Mouse (Mus musculus): Measurements from ENCODE around the gene Zfp335.
"Not testable (repeated sequence)": the region's sequence is repeated elsewhere in the genome, so short reads cannot be mapped to it uniquely, and the experiment has no call there.

Zfp335 gene

DNA sequence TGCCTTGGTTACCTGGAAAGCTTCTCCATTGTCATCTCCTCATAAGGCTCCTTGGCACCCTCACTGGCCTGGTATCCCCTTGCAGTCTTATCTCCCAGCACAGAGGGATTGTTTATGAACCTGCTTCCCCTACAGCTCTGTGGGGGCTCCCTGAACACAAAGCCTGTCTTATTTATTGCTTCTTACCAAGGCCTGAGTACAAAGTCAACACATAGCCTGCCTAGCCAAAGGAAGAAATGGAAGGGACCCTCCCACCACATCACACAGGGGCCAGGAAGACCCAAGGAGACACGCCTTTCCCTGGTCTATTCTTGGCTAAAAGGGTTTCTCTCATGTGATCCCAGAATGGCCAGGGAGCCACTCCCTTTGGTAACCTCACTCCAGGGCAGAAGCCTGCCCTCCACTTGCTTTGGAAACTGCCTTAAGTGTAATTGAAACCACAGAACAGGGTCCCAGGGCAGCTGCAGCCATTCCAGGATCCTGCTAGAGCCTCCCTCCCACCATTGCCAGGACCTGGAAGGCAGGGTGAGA lies 37.3 kb downstream of the Zfp335 start:
- no peak for ATAC-seq (ENCODE audit: insufficient number of reproducible peaks, low FRiP score, low TSS enrichment)

DNA sequence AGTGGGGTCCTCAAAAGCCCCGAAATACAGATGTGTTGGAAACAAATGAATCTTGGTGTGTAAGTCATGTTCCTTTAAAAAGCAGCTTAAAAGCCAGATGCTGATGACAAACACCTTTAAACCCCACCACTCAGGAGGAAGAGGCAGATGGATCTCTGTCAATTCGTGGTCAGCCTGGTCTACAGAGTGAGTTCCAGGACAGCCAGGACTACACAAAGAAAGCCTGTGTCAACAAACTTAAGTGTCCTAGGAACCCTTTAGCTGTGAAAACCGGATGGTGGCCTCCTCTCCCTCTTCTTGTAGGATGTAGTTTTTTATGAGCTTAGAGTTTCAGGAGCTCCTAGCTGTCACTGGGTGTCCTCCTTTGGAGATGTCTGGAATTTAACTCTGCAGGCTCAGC lies 37.9 kb downstream of the Zfp335 start:
- no peak for ATAC-seq (ENCODE audit: insufficient number of reproducible peaks, low FRiP score, low TSS enrichment)

DNA sequence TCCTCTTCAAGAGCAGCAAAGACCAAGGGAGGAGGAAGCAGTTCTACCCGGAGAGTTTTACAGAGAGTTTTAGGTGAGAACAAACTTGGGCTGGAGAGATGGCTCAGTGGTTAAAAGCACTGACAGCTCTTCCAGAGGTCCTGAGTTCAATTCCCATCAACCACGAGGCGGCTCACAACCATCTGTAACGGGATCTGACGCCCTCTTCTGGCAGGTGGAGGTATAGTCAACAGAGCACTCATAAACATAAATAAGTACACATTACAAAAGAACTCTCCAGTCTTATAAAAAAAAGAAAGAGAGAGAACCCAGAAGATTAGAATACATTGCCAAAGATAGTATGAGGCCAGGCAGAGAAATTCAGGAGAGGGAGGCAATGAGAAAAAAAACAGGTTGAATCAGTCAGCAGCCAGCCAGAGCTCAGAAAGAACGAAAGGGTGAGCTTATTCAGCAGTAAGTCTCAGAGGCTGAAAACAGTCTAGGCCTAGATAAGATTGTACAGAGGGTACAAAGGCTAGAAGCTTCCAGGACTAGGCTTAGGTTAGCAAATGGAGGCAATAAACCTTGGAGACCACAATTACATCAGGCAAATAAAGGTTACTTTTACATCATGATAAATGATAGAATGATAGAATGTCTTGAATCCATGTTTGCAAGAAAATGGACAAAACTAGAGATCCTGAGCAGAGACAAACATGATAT lies 39.8 kb downstream of the Zfp335 start:
- no peak for ATAC-seq (ENCODE audit: insufficient number of reproducible peaks, low FRiP score, low TSS enrichment)

DNA sequence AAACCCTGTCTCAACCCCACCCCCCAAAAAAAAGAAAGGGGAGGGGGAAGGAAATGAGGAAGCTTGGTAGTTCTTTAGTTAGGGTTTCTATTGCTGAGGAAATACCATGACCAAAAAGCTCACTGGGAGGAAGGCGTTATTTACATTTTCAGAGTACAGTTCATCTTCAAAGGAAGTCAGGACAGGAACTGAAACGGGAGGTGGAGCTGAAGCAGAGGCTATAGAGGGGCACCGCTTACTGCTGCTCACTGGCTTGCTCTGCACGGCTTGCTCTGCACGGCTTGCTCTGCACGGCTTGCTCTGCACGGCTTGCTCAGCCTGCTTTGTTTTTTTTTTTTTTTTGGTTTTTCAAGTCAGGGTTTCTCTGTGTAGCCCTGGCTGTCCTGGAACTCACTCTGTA lies 43.1 kb downstream of the Zfp335 start:
- no peak for ATAC-seq (ENCODE audit: insufficient number of reproducible peaks, low FRiP score, low TSS enrichment)

DNA sequence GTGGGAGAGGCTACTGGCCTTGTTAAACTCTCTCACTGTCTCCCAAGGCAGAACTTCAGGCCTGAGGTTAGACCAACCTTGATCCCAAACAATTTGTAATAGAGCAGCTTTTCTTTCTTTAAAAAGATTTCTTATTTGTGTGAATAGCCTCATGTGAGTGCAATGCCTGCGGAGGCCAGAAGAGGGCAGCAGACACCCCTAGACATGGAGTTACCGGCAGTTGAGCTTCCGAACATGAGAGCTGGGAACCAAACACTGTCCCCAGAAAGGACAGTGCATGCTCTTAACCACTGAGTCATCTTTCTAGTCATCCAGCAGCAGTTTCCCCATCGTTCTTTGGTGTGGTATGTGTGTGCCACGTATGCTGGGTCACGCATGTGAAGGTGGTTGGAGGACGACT lies 44.0 kb downstream of the Zfp335 start:
- no peak for ATAC-seq (ENCODE audit: insufficient number of reproducible peaks, low FRiP score, low TSS enrichment)

DNA sequence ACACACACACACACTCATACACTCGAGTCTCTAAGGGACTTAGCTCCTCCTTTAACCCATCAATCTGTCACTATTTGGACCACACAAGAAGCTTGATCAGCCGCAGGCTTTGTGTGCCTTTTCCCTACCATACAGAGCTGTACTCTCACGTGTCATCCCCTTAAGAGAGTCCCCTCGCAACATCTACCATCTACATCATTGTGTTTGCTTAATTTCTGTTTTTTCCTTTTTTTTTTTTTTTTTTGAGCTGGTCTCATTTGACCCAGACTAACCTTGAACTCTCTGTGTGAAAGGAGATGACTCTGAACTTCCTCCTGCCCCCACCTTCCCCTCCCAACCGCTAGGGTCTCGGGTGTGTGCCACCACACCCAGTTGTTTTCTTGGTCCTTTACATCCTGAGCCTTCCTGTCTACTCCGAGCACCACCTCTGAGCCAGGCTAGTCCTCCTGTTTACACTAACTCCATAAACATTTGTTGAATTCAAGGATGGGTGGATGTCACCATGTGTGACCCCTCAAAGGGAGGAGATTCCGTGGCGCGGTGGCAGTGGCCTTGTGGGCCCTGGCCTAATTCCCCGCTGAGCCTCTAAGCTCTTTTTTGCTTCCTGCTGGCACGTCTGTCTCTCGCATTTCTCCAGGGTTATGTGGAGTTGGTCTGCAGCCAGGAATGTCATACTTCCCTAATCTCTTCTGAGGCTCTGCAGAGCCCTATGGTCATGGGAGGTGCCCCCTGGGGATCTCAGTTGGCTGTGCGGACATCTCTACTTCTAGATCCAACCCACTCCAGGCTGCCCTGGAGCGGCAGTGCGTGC lies 44.6 kb downstream of the Zfp335 start:
- no peak for ATAC-seq (ENCODE audit: insufficient number of reproducible peaks, low FRiP score, low TSS enrichment)

DNA sequence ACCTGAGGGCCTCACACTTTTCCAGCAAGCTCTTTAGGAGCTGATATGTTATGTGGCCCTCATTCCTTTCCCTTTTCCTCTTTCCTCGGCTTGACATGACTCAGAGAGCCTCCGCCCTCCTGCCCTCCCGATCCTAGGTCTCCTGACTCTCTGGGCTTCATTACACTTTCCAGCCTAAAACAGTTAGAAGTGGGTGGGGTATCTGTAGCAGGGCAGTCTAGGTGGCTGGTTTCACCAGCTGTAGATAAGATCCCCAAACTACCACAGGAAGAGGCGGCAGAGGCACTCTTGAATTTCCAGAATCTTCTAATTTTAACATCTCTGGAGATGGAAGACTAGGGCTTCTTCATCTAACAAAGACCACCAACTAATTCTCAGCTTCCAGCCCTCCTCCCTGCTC lies 47.0 kb downstream of the Zfp335 start:
- ATAC-seq (ENCODE audit: insufficient number of reproducible peaks, low FRiP score, low TSS enrichment): no peak

DNA sequence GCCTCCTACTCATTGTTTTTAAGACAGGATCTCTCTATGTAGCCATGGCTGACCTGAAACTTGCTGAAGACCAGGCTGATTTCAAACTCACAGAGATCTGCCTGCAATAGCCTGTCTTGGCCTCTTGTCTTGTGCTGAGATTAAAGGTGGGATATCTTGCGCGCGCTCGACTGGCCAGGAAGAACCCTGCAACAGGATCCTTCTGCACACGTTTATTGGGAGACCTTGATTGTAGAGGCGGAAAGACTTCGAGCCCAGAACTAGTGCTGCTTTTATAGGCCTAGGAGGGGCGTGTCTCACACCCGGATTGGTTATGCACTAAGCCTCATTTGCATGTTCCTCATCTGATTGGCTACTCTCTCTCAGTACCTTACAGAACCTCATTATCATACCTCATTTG lies 48.1 kb downstream of the Zfp335 start:
- ATAC-seq (ENCODE audit: insufficient number of reproducible peaks, low FRiP score, low TSS enrichment): not testable (repeated sequence)

DNA sequence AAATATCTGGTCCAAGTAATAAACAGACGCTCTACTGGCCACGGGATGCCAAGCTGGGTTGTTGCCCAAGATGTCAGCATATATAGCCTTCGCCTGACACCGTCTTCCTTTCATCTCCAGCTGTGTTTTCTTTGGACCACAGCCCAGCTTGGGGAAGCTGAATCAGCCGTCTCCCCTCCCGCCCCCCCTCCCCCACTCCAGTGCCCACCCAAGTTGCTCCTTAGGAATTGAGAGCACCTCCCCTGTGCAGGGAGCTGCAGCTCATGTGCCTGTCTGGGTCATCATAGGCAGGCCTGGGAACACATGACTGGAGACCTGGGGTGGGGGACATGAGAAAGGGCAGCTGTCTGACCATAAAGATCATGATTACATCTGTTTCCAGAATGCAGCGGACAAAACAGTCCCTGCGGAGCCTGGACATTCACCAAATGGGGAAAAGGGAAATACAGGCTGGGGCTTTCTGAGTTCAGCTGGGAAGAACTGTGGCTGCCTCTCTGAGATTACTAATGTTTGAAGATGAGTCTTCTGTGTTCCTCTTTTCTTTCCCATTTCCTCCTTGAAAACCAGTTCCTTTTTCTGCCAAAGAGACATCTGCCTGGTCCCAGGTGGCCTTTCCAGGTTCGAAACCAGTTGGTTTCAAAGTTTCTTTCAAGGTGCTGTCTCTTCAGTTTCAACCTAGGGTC lies 49.2 kb downstream of the Zfp335 start:
- no peak for ATAC-seq (ENCODE audit: insufficient number of reproducible peaks, low FRiP score, low TSS enrichment)

DNA sequence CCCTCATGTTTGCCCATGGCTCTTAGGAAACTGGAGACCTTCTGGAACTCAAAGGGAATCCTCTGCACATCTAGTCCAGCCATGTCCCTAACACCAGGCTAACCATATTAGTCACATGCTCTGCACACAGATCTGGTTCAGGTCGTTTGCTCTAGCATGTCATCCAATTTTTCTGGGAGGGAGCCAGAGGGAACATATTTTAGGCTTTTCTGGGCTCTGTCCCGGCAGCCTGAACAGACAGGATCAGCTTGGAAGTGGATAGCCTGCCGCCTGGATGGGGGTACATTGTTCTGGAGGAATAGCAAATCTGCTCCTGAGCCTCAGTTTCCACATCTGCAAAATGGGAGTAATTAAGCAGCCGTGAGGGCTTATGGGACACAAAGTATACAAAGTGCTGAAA lies 50.5 kb downstream of the Zfp335 start:
- ATAC-seq (ENCODE audit: insufficient number of reproducible peaks, low FRiP score, low TSS enrichment): no peak

DNA sequence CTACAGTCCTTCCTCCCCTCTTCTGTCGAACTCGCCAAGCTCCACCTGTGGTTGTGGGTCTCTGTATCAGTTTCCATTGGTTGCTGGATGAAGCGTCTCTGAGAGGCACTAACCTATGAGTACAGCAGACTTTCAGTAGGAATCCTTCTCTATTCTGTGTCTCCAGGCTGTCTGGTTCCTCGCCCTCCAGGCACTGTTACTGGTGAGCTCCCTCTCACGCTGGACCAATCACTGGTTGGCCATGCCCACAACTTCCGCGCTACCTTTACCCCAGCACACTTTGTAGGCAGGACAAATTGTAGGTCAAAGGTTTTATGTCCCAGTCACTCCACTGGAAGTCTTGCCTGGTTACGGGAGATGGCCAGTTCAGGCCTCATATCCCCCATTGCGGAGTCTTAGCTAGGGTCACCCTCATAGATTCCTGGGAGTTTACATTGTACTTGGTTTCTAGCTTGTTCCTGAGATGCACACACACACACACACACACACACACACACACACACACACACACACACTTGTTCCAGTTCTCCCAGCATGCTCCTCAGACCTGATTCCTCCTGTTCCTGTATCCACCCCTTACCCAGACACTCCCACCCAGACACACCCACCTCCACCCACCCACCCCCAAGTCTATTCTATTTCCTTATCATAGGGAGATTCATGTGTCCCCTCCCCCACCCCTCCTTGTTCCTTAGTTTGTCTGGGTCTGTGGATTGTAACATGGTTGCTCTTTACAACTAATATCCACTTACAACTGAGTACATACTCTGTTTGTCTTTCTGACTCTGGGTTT lies 51.7 kb downstream of the Zfp335 start:
- ATAC-seq (ENCODE audit: insufficient number of reproducible peaks, low FRiP score, low TSS enrichment): no peak

DNA sequence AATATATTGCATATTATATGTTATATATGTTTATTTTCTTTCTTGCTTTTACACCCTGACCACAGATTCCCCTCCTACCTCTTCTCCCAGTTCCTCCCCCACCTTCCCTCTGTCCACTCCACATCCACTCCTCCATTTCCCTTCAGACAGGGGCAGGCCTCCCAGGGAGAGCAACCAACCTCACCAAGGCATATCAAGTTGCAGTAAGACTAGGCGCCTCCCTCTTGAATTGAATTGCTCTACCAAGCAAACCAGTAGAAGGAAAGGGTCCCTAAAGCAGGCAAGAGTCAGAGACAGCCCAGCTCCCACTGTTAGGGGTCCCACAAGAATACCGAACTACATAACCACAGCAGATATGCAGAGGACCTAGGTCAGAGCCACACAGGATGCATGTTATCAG lies 52.4 kb downstream of the Zfp335 start:
- ATAC-seq (ENCODE audit: insufficient number of reproducible peaks, low FRiP score, low TSS enrichment): no peak

DNA sequence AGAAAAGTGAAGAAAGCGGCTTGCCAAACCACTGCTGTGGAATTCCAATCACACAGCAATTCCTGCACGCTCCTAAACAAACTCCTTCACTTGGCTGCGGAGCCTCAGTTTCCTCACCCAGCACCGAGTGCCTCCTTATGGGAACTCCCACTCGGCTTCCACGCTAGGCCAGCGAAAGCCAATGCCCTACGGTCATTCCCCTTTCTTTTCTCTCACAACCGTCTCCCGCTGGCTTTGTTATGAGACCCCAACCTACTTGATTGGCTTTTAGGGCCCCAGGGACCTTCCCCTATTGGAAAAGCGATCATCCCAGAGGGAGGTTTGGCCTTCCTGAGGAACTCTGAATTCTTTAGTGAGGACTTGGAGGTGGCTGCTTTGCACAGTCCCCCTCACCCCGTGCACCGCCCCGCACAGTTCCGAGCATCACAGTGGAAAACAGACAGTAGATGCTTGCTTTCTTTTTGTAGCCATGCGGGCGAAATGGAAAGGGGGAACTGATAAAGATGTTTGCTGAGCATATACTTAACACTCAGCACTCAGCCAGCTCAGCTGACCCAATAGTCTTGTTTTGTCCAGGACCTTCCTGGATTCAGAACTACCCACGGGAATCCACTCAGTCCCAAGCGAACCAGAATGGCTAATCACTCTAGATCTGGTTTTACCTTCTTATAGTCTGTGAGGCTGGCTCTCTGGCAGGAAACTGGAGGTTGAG lies 53.6 kb downstream of the Zfp335 start:
- no peak for ATAC-seq (ENCODE audit: insufficient number of reproducible peaks, low FRiP score, low TSS enrichment)

DNA sequence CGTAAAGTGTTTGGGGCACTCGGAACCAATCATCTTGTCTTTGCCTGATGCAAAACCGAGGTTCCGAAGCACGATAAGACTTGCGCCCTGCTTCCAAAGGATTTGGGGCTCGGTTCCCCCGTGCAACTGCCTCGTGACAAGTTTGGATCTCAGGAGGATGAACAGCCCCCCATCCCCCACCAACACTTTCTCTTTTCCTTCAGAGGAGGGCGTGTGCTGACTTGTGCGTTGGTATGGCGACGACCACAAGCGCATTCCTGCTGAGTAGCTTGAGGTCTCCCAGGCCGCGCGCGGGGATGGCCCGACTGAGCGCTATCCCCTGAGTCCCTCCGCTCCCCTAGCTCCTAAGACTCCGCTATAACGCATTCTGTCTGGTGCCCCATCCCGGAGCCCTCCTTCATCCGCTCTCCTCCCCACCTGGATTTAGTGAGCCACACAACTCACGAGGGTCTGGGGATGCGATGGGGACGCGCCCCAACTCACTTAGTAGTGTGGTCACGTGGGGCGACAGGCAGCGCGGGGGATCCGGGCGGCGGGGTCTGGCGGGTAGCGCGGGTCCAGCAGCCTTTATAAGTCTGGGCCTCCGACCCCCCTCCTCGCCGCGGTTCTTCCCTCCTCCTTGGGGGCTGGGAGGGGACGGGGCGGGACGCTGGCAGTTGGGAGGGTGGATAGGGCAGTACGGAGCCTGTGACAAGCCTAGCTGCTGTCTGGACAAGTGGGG lies 54.3 kb downstream of the Zfp335 start, which contains the start of gene Pltp:
Pltp (minus strand) TSS at position 611 of the 721 bp plus-strand sequence.
- no peak for ATAC-seq (ENCODE audit: insufficient number of reproducible peaks, low FRiP score, low TSS enrichment)

DNA sequence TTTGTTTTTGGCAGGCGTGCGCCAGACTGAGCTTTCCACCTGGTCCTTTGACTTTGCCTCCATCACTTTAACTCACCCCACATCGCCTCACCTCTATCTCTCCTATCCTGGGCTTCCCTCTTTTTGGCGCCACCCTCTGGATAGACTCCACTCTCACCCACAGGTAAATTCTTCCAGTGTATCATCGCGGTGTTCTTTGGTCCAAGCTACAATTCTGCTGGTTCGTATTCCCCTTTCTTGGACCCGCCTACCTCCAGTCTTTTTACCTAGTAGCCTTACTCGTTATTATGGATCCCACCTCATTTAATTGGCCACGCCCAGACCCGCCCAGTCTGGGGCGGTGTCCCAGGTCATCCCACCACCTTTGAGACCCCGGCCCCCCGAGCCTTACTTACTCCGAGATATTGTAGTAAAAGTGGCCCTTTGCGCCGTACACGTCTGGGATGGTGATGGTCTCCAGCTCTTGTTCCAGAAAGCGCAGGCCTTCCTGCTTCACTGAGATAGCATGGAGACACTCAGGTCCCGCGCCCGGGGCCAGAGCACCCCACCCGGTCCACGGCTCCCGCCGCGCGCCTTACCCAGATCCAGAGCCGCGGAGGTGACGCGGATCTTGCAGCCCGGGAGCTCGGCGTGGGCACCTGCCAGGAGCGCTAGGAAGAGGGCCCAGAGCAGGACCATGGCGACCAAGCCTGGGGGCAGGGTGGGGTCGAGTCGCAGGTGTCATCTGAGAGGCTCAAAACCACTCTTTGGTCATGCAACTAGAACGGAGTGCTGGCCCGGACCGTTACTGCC lies 55.1 kb downstream of the Zfp335 start:
- 0 out of 2 replicates have a peak, but pooled peaks have one; percentile 26 for ATAC-seq (ENCODE audit: insufficient number of reproducible peaks, low FRiP score, low TSS enrichment)

DNA sequence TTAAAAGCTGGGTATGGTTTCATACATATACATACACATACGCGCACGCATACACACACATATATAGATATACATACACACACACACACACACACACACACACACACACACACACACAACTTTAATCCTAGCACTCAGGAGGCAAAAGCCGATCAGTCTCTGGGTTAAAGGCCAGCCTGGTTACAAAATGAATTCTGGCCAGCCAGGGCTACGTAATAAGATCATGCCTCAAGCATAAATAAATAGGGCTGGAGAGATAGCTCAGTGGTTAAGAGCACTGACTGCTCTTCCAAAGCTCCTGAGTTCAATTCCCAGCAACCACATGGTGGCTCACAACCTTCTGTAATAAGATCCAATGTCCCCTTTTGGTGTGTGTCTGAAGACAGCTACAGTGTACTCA lies 56.0 kb downstream of the Zfp335 start:
- not testable (repeated sequence) for ATAC-seq (ENCODE audit: insufficient number of reproducible peaks, low FRiP score, low TSS enrichment)

DNA sequence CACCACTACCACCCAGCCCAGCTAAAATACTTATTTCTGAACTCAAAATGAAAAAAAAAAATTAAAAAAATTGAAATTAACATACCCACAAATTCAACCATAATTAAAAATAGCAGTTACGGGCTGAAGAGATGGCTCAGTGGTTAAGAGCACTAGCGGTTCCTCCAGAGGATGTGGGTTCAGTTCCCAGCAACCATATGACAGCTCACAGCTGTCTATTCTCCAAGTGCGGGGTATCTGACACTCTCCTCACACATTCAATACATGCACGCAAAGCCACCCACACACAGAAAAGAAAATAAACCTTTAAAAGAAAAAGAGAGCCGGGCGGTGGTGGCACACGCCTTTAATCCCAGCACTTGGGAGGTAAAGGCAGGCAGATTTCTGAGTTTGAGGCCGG lies 61.5 kb downstream of the Zfp335 start:
- no peak for ATAC-seq (ENCODE audit: insufficient number of reproducible peaks, low FRiP score, low TSS enrichment)

DNA sequence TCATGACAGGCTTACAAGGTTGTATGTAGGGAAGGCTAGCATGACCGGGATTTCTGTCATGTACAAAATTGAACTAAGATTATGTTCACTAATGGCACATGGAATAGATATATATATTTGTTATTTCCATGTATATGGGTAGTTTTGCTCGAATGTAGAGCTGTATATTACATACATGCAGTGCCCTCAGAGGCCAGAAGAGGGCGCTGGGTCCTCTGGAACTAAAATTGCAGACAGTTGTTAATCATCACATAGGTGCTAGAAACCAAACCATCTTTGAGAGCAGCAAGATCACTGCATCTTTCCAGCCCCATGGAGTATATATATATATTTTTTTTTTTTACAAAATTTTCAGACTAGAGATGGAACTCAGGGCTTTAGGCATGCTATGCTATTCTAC lies 65.8 kb downstream of the Zfp335 start:
- no peak for ATAC-seq (ENCODE audit: insufficient number of reproducible peaks, low FRiP score, low TSS enrichment)

All from cerebellum, adult (tissue).